ENCODE assay signal across 22 mouse cellular contexts in the genomic region with DNA sequence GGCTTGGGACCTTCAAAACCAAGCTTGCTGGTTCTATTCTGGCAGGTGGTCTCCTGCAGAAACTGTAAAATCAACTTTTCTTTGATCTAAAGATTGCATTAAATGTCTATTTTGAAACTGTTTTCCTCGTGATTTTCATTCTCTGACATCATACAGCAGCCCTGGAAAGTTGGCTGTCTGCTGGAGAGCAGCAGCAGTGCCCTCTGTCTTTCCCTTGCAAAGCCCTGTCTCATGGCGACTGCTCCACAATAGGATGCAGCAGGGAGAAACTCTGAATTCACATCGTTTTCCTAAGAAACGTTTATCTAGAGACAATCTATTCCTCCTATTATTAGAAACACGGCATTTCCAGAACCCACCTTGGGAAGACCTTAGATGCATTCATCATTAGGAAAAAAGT. TPM values are rescaled to one million over a fixed set of nuclear protein-coding genes. Genes with fewer than 3 reads are reported as not detected.
A peak's percentile ranks its signal among the peaks of the same experiment; 100 is the strongest.
DNase-seq lines count a peak whose midpoint lies in the region; ATAC-seq and TF ChIP-seq lines count a peak whose summit lies in the region.
"Had no signal": no experiment of that assay in that cellular context is flagged by ENCODE, and none has a peak within 500 bp of the region (broad histone marks: within the 10 kb centered on the region; RNA-seq: fewer than 3 reads in every experiment).

No protein-coding gene starts in this region.

- TF ChIP-seq CTCF in layer of hippocampus, adult 2 months (conservative IDR thresholded peaks at IDR 0.05) = peak; percentile 68

- 0 out of 2 replicates have a peak overlapping the region, but pooled peaks have one; percentile 6 for H3K4me3 ChIP-seq in heart, embryonic 13.5 days
- H3K4me3 ChIP-seq in layer of hippocampus, adult 2 months = no peak overlapping the region
- H3K4me3 ChIP-seq: forebrain, embryonic 15.5 days; heart, embryonic 15.5 days; intestine, embryonic 15.5 days had no signal

- no peak for DNase-seq in heart, adult 8-10 months (ENCODE audit: low spot score)
- no peak for DNase-seq in layer of hippocampus, adult 2 months (ENCODE audit: low spot score in 2 of 2)
- no peak for DNase-seq in layer of hippocampus, adult 8-10 months (ENCODE audit: low spot score in 2 of 2)
- peak; percentile 40 for DNase-seq in 3T3-L1 (ENCODE audit: low read depth, low spot score)
- DNase-seq in MN1 (ENCODE audit: low spot score) = peak; percentile 37
- no peak for DNase-seq in T-cell, adult 2 months (ENCODE audit: low spot score)
- DNase-seq: cerebellum, adult 11 months; embryo, embryonic 11 days; kidney, postnatal 25 days; layer of hippocampus, adult 9-11 months; liver, embryonic 13.5 days; right cerebral cortex, postnatal 14 days; thymus, adult 18-20 months; thymus, postnatal 4 days had no signal

- 45% methylated on average over 5 of the region's 5 CpGs for WGBS in heart, embryonic 13.5 days

- ATAC-seq in heart, embryonic 13.5 days (ENCODE audit: extremely low read depth, insufficient number of reproducible peaks, low FRiP score, low TSS enrichment) = no peak
- ATAC-seq: forebrain, embryonic 15.5 days; intestine, embryonic 15.5 days; midbrain, embryonic 13.5 days had no signal

- H3K9ac ChIP-seq in heart, embryonic 13.5 days = no peak overlapping the region
- H3K9ac ChIP-seq: heart, embryonic 15.5 days; intestine, embryonic 15.5 days; lung, embryonic 14.5 days; midbrain, embryonic 13.5 days had no signal

- H3K27ac ChIP-seq in heart, embryonic 13.5 days (replicated peaks) = no peak overlapping the region
- H3K27ac ChIP-seq in layer of hippocampus, adult 2 months = no peak overlapping the region; the same call in 1 of the 2 replicates
- H3K27ac ChIP-seq: forebrain, embryonic 15.5 days; heart, embryonic 15.5 days; hindbrain, embryonic 13.5 days; intestine, embryonic 15.5 days; liver, embryonic 13.5 days; macrophage; midbrain, embryonic 13.5 days had no signal

- peak overlapping the region; percentile 93; the same call in 1 of the 2 replicates for H3K4me2 ChIP-seq in heart, embryonic 13.5 days

- no peaks in the 10 kb centered on the region for H3K27me3 ChIP-seq in heart, embryonic 13.5 days (replicated peaks)
- H3K27me3 ChIP-seq: forebrain, embryonic 15.5 days; heart, embryonic 15.5 days; hindbrain, embryonic 13.5 days; intestine, embryonic 15.5 days; liver, embryonic 13.5 days; midbrain, embryonic 13.5 days had no signal

- H3K36me3 ChIP-seq in heart, embryonic 13.5 days = no peaks in the 10 kb centered on the region
- H3K36me3 ChIP-seq: forebrain, embryonic 15.5 days; heart, embryonic 15.5 days; hindbrain, embryonic 13.5 days; intestine, embryonic 15.5 days; liver, embryonic 13.5 days; midbrain, embryonic 13.5 days had no signal

- H3K9me3 ChIP-seq in heart, embryonic 13.5 days = no peaks in the 10 kb centered on the region
- H3K9me3 ChIP-seq: forebrain, embryonic 15.5 days; heart, embryonic 15.5 days; hindbrain, embryonic 13.5 days; intestine, embryonic 15.5 days; liver, embryonic 13.5 days; midbrain, embryonic 13.5 days had no signal

- H3K4me1 ChIP-seq in heart, embryonic 13.5 days = peaks cover 20% of the 10 kb centered on the region

RNA-seq across cellular contexts. Expression of a gene that starts 3.6 kb away (rescaled TPM):
- polyA plus RNA-seq in heart, embryonic 13.5 days (2015; fragmentation: Nextera tagmentation; extraction: Ambion mirVana) = 2.8 and 3.0 TPM in 2 replicates
- total RNA-seq in heart, adult 8-10 months (2022) = 10 to 100 TPM; 15.9 to 18.6 (median 17.0) TPM
- 10 to 100 TPM; 48.5 to 50.8 TPM for total RNA-seq in layer of hippocampus, adult 2 months (2021)
- 10 to 100 TPM; 39.0 to 51.3 (median 45.9) TPM for total RNA-seq in layer of hippocampus, adult 8-10 months (2022)

RNA-seq across cellular contexts. Expression of a gene that starts 12.6 kb away (rescaled TPM):
- polyA plus RNA-seq in heart, embryonic 13.5 days (2015; fragmentation: Nextera tagmentation; extraction: Ambion mirVana) = 5.7 and 6.2 TPM in 2 replicates
- 1 to 10 TPM; 1.2 to 2.0 (median 1.9) TPM for total RNA-seq in heart, adult 8-10 months (2022)
- 10 to 100 TPM in 1 of 2 experiments, 1 to 10 TPM in 1; 9.7 to 16.0 TPM for total RNA-seq in layer of hippocampus, adult 2 months (2021)
- 10 to 100 TPM in 3 of 4 experiments, 1 to 10 TPM in 1; 9.4 to 15.1 (median 11.6) TPM for total RNA-seq in layer of hippocampus, adult 8-10 months (2022)

RNA-seq across cellular contexts. Expression of a gene that starts 18.1 kb away (rescaled TPM):
- polyA plus RNA-seq in heart, embryonic 13.5 days (2015; fragmentation: Nextera tagmentation; extraction: Ambion mirVana) = 12.0 and 14.3 TPM in 2 replicates
- 10 to 100 TPM; 24.1 to 39.8 (median 32.0) TPM for total RNA-seq in heart, adult 8-10 months (2022)
- total RNA-seq in layer of hippocampus, adult 2 months (2021) = 10 to 100 TPM; 87.1 to 91.0 TPM
- total RNA-seq in layer of hippocampus, adult 8-10 months (2022) = 10 to 100 TPM; 88.4 to 98.2 (median 94.7) TPM

RNA-seq across cellular contexts. Expression of a gene that starts 18.2 kb away (rescaled TPM):
- polyA plus RNA-seq in heart, embryonic 13.5 days (2015; fragmentation: Nextera tagmentation; extraction: Ambion mirVana) = 7.8 and 8.7 TPM in 2 replicates
- total RNA-seq in heart, adult 8-10 months (2022) = 10 to 100 TPM; 10.7 to 19.1 (median 12.1) TPM
- total RNA-seq in layer of hippocampus, adult 2 months (2021) = 10 to 100 TPM in 1 of 2 experiments, 1 to 10 TPM in 1; 9.3 to 10.2 TPM
- 10 to 100 TPM; 11.0 to 15.3 (median 12.8) TPM for total RNA-seq in layer of hippocampus, adult 8-10 months (2022)
- polyA plus RNA-seq: macrophage had no signal

RNA-seq across cellular contexts. Expression of a gene that starts 51.3 kb away (rescaled TPM):
- 2.0 and 2.6 TPM in 2 replicates for polyA plus RNA-seq in heart, embryonic 13.5 days (2015; fragmentation: Nextera tagmentation; extraction: Ambion mirVana)
- 10 to 100 TPM in 3 of 4 experiments, 1 to 10 TPM in 1; 9.3 to 20.1 (median 13.2) TPM for total RNA-seq in heart, adult 8-10 months (2022)
- 100 to 1,000 TPM; 142 to 156 TPM for total RNA-seq in layer of hippocampus, adult 2 months (2021)
- 100 to 1,000 TPM; 121 to 133 (median 125) TPM for total RNA-seq in layer of hippocampus, adult 8-10 months (2022)

Comparison
In these comparisons a context has a peak if more than half of its experiments do, and no peak if none do; other contexts are left out.
1. DNase-seq: peak in 3T3-L1 (single experiment) and MN1 (single experiment); none in heart, adult 8-10 months (single experiment), layer of hippocampus, adult 2 months (0 of 2), layer of hippocampus, adult 8-10 months (0 of 2) and T-cell, adult 2 months (single experiment).